Mouse (Mus musculus) WW6 (cell line): ENCODE results near the gene Gatad2a.
A peak's percentile ranks its signal among the peaks of the same experiment; 100 is the strongest.
"Not testable (repeated sequence)": the region's sequence is repeated elsewhere in the genome, so short reads cannot be mapped to it uniquely, and the experiment has no call there.

ENCODE experiments used
- DNase-seq: peaks from one replicate; pipeline ENCODE4 v3.0.0-alpha.2; 2013; ENCODE audit warnings: low read depth, low spot score

Gene Gatad2a

DNA sequence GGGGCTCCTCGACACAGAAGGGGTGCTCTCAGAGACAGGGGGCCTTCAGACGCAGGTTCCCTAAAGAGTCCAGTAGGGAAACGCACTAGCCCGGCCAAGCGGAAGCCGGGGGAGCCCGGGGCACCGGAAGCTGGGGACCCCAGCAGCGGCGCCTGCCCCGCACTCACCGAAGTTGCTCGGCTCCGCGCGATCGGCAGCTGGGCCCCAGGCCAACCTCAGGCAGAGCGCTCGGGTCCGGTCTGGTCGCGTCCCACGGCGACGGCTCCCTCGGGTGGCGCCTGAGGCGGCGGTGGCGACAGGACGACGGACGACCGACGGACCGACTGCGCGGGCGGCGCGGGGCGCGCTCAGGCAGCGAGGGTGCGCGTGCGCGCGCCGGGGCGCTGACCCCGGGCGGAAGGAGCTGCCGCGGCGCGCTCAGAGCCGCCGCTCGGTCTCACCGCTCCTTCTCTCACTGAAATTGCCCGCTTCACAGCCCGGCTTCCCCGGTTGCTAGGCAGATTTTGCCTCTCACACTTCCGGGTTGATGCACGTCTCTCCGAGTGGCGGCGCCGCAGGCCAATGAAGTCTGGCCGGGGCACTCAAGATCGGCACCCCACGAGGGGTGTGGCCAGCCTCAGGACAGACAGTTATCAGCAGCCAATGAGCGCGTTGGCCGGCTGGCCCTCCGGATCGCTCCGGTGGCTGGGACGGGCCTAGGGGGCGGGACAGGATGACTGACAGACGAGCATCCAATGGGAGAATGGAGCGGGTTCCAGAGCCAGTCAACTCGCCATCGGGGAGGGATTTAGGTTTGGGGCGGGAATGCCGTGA, at the start of gene Gatad2a:
Gatad2a (minus strand) TSS at position 609 of the 813 bp plus-strand sequence.
- DNase-seq, result peak; percentile 100

DNA sequence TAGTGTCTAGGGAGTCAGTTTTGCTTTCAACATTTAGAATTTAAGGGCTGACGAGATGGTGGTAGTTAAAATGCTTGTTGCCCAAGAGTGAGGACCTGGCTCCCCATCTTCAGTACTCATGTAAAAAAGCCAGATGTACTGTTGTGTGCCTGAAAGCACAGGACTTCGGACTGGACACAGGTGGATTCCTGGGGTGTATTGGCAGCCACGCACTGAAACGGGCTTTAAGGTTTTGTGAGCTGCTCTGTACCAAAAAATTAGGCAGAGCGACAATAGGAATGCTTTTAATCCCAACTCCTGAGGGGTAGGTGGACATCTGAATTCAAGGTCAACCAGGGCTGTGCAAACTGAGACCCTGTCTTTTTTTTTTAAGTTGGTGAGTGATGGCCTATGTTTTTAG, 47.8 kb upstream of the Gatad2a start:
- no peak for DNase-seq

DNA sequence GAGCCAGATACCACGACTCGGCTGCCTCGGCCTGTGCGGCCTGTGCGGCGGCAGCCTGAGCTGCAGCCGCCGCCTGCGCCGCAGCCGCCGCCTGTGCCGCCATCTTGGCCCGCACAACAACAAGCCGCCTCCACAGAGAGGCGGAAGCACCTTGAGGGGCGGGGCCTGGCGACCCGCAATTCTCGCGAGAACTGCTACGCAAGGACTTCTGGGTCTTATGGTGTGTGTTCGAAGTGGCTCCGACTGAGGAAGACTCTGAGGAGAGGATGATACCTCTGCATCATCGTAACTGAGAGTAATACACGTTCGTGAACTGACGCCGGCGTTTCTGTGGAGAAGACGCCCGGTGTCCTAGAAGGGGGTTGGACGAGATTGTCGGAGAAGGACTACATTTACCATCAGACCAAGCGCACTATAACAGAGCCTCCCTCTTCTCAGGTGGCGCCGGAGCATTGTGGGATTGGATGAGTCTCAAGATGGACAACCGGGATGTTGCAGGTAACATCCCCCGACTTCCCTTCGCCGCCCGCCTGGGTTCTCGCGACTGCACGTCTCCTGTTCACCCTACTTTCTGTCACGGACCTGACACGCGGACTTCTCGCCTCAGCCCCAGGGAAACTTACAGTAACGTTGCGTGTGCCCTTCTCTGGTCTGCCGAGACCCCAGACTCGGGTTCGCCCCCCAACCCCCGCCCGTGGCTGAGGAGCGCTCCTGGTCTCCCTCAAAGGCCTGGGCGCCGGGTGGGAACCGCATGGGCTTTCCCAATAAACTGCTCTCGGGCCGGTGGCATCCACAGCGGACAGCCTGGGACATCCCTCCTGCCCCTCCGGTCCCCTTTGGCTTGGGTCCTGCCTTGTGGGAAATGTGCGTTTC, 46.6 kb upstream of the Gatad2a start, which contains the start of the genes Mau2 and Sugp1:
Mau2 (minus strand) TSS at position 152 of the 873 bp plus-strand sequence.
Sugp1 (plus strand) TSS at position 231 of the 873 bp plus-strand sequence.
- peak; percentile 99 for DNase-seq

DNA sequence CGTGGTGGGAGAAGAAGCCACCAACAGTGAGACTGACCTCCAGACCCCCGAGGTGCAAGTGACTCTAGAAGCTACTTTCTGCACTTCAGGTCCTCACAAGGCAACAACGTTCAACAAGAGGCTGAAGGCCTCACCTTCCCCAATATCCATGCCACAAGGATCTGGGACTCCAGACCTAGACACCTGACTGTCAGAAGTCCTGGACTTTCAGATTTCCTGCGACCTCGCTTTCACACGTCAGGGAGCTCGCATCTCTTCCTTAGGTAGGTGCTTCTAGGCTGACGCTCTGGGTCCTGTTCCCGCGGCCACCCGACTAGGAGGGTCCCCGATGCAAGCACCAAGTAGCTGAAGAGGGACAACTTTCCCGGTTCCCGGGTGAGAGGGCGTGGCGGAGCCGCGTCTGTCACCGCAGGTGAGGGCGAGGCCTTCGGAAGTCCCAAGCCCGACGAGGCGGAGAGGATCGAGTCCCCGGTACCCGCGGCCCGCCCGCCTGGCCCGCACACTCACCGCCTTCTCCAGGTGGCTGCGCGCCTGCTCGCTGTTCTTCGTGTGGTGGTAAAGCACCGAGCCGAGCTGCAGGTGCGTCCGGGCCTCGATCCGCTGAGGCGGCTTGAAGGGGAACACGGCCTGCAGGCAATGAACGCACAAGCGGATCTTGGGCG, 45.8 kb upstream of the Gatad2a start:
- DNase-seq, result peak; percentile 7

DNA sequence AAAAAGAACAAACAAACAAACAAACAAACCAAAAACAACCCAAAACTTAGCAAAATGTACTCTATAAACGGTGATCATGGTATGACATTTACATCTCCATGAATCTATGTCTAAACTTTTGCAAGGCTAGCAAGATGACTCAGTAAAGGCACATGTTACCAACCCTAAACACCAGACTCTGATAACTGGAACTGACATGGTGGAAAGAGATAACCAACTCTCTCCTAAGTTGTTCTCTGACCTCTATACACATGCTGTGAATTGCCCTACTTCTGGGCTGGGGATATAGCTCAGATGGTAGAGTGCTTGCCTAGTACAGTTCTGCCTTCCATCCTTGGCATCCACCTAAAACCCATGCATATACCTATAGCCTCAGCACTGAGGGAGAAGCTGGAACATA, 41.8 kb upstream of the Gatad2a start:
- DNase-seq, result no peak

DNA sequence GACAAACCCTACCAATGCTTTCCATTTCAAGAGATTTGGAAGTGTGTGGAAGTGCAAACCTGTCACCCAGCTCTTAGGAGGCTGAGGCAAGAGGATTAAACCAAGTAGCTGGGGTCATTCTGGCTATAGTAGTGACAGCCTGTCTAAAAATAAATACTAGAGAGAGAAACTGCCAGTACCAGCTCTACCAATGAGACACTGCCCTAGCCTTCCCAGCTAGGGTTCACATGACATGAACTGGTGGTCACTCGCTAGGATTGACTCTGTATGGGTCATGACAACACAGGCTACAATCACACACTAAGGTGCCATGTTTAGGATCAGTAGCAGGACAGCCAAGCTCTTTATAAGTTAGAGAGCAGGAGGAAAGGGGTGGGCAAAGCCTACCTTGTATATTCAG, 34.1 kb upstream of the Gatad2a start:
- no peak for DNase-seq

DNA sequence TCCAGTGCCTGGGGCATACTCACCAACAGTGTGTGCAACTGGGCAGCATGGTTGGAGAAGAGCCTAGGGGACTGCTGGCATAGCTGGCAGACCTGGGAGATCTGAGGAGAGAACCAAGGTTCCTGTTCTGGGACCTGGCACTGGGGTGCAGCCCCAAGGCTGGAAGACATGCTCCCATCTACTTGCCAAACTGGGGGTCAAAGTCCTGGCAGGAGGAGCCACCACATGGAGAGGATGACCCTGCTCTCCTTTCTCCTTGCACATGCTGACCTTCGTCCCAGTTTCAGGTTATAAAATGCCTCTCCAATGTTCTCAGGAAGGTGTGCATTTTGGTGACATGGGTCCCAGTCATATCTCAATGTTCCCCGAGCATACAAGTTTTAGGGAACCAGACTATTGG, 30.0 kb upstream of the Gatad2a start:
- no peak for DNase-seq

DNA sequence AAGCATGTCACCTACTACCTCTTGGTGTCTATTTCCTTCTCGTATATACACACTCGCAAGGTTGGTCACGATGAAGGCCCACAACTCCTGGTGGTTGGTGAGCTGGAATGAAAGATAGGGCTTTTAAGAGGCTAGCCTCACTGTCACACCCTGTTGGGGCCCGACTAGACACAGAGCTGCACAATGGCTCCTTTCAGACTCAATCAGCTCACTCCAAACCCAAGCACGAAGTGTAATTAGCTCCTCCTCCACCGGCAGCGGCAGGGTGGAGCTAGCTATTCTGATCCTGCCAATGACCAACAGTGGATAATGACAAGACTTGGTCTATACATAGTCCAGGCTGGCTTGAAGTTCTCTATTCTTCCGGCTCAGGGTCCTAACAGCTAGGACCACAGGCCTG, 27.4 kb upstream of the Gatad2a start:
- no peak for DNase-seq

DNA sequence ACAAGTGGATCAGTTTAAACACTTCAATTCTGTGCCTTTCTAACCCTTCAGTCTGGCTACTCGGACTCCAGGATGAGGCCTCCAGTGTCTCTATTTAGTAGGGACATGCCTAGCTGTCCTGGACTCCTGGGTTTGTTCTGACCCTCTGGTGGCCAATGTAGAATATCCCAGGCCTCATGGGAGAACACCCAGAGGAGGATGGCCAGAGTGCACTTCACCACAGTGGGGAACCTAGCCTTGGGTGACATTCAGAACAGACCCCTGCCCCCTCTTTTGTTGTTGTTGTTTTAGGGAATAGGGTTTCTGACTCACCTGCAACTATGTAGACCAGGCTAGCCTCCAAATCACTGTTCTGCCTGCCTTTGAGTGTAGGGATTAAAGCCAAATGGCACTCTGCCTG, 18.8 kb upstream of the Gatad2a start:
- no peak for DNase-seq

DNA sequence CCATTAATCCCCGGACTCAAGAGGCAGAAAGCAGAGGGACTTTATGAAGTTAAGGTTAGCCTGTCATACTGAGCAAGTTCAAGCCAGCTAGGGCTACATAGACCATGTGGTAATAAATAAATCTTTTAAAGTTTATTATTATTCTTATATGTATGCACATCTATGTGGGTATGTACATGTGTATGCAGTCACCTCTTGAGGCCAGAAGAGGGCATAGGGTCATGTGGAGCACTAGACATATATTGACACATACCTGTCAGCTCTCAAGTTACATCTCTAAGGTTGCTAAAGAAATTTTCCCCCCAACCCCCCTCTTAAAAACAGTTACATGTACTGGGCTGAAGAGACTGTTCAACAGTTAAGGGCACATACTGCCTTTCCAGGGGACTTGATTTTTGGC, 16.6 kb upstream of the Gatad2a start:
- DNase-seq, result no peak

DNA sequence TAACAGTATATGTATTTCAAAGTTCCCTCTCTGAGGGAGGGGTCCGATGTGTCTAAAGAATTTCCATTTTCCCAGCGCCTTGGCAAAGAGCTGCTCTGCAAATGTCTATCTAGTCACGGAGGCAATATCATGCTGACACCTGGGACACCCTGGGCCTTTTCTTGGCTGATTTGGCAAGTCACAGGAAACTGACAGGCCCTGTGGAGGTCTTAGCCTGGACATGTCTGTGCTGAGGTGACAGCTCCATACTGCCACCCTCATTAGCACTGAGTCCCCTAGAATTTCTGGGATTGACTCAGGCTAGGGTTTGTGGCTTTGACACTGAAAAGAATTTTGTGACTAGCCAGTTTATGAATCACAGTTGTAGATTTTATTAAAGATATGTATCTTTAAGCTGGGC, 16.2 kb upstream of the Gatad2a start:
- no peak for DNase-seq

DNA sequence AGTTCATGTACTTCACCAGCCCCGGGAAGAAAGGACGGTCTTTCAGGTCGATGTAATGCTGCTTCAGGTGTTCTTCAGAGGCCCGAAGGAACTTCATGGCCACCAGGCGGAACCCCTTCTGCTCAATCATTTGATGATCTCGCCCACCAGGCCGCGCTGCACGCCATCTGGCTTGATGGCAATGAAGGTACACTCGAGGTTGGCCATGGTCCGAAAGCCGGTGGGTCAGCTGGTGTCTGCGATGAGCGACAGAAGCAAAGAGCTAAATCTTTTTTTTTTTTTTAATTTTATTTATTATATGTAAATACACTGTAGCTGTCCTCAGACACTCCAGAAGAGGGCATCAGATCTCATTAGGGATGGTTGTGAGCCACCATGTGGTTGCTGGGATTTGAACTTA, 14.6 kb upstream of the Gatad2a start:
- DNase-seq, result not testable (repeated sequence)

DNA sequence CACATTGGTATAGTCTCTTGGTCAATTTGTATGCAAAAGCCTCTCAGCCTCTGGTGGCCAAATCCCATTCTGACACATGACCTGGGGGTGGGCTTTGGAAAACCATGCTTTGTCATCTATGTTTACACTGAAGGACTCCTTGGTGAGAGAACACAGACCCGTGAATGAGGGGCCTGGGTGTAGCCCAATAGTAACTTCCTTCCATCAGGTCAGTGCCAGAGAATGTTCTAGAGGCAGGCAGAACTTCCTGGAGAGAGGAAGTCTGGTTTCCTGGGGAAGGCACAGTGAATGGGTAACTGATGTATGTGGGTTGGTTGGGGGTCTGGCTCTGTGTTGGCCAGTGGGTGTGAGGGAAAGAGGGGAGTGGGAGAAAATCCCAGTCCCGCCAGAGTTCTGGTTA, 9.0 kb upstream of the Gatad2a start:
- DNase-seq, result no peak

DNA sequence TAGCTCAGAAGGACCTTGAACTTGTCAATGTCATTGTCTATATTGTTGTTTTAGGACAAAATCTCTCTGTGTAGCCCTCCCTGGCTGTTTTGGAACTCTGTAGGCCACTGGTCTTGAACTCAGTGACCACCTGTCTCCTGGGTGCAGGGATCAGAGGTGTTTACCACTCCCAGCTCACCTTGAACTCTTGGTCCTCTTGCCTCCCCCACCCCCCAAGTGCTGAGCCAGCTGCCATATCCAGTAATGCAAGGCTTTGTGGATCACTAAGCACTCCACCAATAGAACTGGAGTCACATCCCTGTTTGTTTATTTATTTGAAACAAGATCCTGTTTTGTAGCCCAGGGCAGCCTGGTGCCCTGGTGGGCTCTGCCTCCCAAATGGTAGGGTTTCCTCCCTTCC, 8.2 kb upstream of the Gatad2a start:
- DNase-seq, result no peak

DNA sequence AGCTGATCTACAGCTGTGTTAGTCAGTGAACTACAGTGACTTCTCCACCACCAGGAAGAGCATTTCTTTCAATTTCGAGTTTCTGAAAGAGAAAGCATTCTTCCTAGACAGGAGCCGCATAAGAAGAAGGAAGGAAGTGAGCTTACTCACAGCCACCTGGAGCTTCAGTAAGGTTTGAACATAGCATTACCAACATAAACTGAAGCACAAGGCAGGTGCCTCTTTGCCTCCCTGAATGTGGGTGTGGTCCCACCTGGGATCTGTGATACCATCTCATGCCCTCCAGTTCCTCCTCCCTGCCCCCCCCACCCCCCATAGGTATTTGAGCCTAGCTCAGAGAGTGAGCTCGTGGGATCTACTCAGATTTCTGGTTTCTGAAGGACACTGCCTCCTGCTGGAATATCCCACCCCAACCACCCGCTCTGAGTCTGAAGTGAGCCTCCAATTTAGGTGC, 7.0 kb upstream of the Gatad2a start:
- DNase-seq, result no peak

DNA sequence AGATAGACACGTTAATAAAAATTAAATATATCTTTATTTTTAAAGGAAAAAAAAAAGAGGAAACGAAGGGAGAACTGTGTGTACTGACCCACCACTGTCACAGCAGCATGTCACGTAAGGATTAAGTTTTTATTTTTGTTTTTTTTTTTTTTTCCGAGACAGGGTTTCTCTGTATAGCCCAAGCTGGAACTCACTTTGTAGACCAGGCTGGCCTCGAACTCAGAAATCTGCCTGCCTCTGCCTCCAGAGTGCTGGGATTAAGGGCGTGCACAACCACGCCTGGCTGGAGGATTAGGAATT, 5.7 kb upstream of the Gatad2a start:
- DNase-seq, result not testable (repeated sequence)

DNA sequence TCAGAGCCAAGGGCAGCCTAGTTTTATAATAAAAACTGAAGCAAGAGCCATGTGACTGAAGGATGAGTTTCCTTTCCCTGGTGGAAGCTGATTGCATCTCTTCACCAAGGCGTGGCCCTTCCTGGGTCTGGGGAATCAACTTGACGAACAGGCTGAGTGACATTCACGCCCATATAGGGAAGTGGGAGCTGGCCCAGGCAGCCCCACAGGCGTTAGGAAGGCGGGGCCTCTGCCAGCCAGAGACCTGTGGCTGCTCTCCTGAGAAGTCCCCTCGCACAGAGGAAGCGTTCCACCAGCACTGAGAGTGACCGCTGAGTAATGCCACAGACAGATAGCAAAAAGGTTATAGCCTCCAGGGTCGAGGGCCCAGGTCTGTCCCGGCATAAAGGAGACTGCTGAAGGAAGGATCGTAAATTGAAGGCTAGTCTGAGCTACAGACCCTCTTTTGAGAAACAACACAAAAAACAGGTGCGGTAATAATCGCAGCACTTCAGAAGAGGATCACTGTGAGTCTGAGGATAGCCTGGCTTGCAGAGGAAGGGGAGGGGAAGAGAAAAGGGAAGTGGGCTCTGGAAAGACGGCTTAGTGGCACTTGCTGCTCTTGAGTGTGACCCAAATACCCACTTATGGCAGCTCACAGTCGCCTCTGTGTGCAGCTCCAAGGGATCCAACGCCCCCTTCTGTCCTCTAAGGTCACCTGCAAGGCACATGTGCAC, 5.2 kb upstream of the Gatad2a start:
- DNase-seq, result peak; percentile 71

DNA sequence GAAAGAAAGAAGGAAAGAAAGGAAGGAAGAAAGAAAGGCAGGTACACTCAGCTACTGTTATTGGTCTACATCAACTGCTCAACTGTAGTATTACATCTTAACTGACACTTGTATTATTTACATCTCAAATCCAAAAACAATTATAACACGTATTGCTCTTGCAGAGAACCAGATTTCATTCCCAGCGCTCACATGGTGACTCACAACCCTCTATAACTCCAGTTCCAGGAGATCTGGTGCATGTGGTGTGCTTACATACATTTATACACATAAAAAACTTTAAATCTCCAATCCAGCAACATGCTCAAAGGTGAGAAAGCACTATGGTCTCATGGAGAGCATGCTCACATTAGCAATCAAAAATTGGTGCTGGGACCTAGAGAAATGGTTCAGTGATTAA, 4.0 kb upstream of the Gatad2a start:
- DNase-seq, result no peak

DNA sequence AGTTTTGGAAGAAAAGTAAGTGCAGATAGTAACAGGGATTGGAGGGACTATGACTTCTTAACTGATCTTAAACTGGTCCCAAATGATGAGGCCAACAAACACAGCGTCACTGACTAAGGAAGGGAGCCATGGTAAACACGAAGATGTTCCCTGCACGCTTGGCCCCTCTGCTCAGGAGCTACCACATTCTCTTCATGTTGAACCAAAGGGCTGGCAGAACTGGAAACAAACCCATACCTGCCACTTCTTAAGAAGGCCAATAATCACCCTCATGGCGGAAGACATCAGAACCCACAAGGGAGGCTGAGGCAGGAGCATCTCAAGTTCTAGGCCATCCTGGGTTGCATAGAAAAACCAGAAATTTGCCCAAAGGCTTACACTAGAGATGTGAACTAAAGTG, 3.1 kb upstream of the Gatad2a start:
- DNase-seq, result no peak

DNA sequence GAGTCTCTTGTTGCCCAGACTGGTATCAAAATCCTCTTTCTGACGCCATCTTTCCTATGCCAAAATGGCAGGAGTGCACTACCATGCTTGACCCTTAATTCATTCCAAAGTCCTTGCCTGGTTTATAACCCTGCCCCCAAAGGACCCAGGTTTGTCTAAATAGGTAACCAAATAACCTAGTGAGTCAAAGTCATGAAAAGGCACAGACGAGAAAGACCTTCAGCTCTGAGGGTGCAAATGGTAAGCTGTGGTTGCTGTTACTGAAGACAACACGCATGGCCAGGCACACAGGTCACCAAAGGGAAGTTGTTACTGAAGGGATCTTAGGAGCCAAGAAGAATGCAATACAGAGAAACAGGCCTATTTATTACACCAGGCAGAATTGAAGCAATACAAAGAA, 2.5 kb upstream of the Gatad2a start:
- no peak for DNase-seq

DNA sequence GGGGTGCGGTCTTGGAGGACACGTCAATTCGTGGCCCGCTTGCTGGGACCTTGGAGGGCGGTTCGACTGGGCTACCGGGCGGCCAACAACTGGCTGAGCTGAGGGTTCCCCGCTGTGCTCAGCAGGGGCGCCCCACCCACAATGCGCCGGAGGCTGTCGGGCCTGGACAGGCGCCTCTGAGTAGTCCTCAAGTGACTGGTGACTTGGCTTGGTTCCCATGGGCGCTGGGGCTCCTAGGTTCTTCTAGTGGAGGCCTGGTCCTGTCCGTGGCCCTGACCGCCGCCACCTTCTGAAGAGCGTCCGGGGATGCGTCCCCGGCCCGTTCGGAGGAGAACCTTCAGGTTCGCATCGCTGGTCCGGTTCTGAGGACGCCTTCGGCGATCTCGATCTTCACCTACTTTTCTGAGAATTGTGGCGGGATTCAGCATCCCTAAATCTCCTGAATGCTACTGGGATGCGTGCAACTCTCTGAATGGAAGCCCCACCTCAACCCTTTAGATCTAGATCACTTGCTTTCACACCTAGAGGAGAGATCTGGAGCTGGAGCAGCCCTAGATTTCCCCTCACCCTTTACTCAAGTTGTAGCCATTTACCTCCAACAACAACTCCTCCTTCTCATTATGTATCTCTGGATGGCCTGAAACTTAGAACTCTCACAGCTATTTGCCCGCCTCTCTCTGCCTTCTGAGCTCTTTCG, 553 bp upstream of the Gatad2a start:
- DNase-seq, result no peak
